ENCODE assay signal across 26 mouse cellular contexts in genomic region chr7:128012136-128012780, GRCm38 (mm10). TPM values are rescaled to one million over a fixed set of nuclear protein-coding genes. Genes with fewer than 3 reads are reported as not detected.
DNase-seq lines count a peak whose midpoint lies in the region; ATAC-seq and TF ChIP-seq lines count a peak whose summit lies in the region.
"Had no signal": no experiment of that assay in that cellular context is flagged by ENCODE, and none has a peak within 500 bp of the region (broad histone marks: within the 10 kb centered on the region; RNA-seq: fewer than 3 reads in every experiment).

No protein-coding gene starts in this region.

- no peaks in the 10 kb centered on the region for H3K9me3 ChIP-seq in hindbrain, embryonic 13.5 days
- H3K9me3 ChIP-seq: embryonic facial prominence, embryonic 12.5 days; heart, embryonic 10.5 days; hindbrain, embryonic 10.5 days; hindbrain, embryonic 15.5 days had no signal

- H3K4me1 ChIP-seq in cortical plate, adult 2 months (ENCODE audit: control insufficient read depth, insufficient read depth, low read length), result no peaks in the 10 kb centered on the region; the same call in 1 of the 2 replicates
- peaks cover 26% of the 10 kb centered on the region for H3K4me1 ChIP-seq in thymus, adult 2 months (replicated peaks; ENCODE audit: control insufficient read depth, insufficient read depth, low read length)
- H3K4me1 ChIP-seq in hindbrain, embryonic 13.5 days (replicated peaks), result no peaks in the 10 kb centered on the region
- H3K4me1 ChIP-seq: hindbrain, embryonic 15.5 days had no signal

- no peak overlapping the region for H3K9ac ChIP-seq in hindbrain, embryonic 13.5 days
- H3K9ac ChIP-seq: embryonic facial prominence, embryonic 12.5 days; hindbrain, embryonic 15.5 days had no signal

- no peaks in the 10 kb centered on the region for H3K36me3 ChIP-seq in thymus, adult 2 months (ENCODE audit: control insufficient read depth, insufficient read depth, low read length)
- no peaks in the 10 kb centered on the region for H3K36me3 ChIP-seq in hindbrain, embryonic 13.5 days
- H3K36me3 ChIP-seq: embryonic facial prominence, embryonic 12.5 days; heart, embryonic 10.5 days; hindbrain, embryonic 10.5 days; hindbrain, embryonic 15.5 days had no signal

- DNase-seq in layer of hippocampus, adult 9-11 months, result peak; percentile 61
- no peak for DNase-seq in layer of hippocampus, adult 9-10 months (ENCODE audit: low spot score)
- DNase-seq in thymus, adult 2 months, result peak; percentile 54
- DNase-seq in thymus, postnatal 25 days, result peak; percentile 61
- DNase-seq in gastrocnemius, adult 18-20 months (ENCODE audit: low spot score), result no peak
- DNase-seq in embryo, embryonic 9.5 days (ENCODE audit: extremely low spot score), result no peak
- DNase-seq: adrenal gland, adult 2 months; adrenal gland, postnatal 25 days; cerebellum, adult 2 months; embryo, embryonic 11 days; gastrocnemius, adult 2 months; gastrocnemius, postnatal 36 days; heart, postnatal 14 days had no signal

- TF ChIP-seq CTCF in cortical plate, adult 2 months (IDR thresholded peaks at IDR 0.05; ENCODE audit: extremely low read depth, insufficient read depth, low read length), result no peak
- TF ChIP-seq CTCF in thymus, adult 2 months (IDR thresholded peaks at IDR 0.05; ENCODE audit: borderline replicate concordance, control insufficient read depth, extremely low read depth, insufficient read depth, low read length, poor library complexity), result no peak

- peak overlapping the region; percentile 47; the same call in 1 of the 2 replicates for H3K27ac ChIP-seq in cortical plate, adult 2 months (ENCODE audit: insufficient read depth, low read length)
- H3K27ac ChIP-seq in thymus, adult 2 months (ENCODE audit: control insufficient read depth, insufficient read depth, low read length), result peak overlapping the region; percentile 95
- no peak overlapping the region for H3K27ac ChIP-seq in hindbrain, embryonic 13.5 days
- H3K27ac ChIP-seq: embryonic facial prominence, embryonic 12.5 days; gastrocnemius, adult 2 months; heart, embryonic 10.5 days; hindbrain, embryonic 10.5 days; hindbrain, embryonic 15.5 days had no signal

- no peak for TF ChIP-seq POLR2A in cortical plate, adult 2 months (IDR thresholded peaks at IDR 0.05; ENCODE audit: extremely low read depth, insufficient read depth, low read length)
- TF ChIP-seq POLR2A in thymus, adult 2 months (IDR thresholded peaks at IDR 0.05; ENCODE audit: control insufficient read depth, extremely low read depth, insufficient read depth, low read length, poor library complexity), result no peak

- H3K4me3 ChIP-seq in cortical plate, adult 2 months (ENCODE audit: insufficient read depth, low read length), result no peak overlapping the region
- no peak overlapping the region for H3K4me3 ChIP-seq in thymus, adult 2 months (ENCODE audit: control insufficient read depth, insufficient read depth, low read length)
- no peak overlapping the region for H3K4me3 ChIP-seq in hindbrain, embryonic 13.5 days
- H3K4me3 ChIP-seq: embryonic facial prominence, embryonic 12.5 days; gastrocnemius, adult 2 months; heart, embryonic 10.5 days; hindbrain, embryonic 10.5 days; hindbrain, embryonic 15.5 days had no signal

- no peak overlapping the region for H3K4me2 ChIP-seq in hindbrain, embryonic 13.5 days
- H3K4me2 ChIP-seq: embryonic facial prominence, embryonic 12.5 days; hindbrain, embryonic 15.5 days had no signal

- H3K27me3 ChIP-seq in thymus, adult 2 months (ENCODE audit: control insufficient read depth, insufficient read depth, low read length), result no peaks in the 10 kb centered on the region
- 0 out of 2 replicates have a peak, but pooled peaks cover 3% of the 10 kb centered on the region for H3K27me3 ChIP-seq in hindbrain, embryonic 13.5 days
- H3K27me3 ChIP-seq: CH12.LX; hindbrain, embryonic 15.5 days; Patski had no signal

- 34% methylated on average over 13 of the region's 13 CpGs for WGBS in thymus, adult 2 months
- 73% methylated on average over 13 of the region's 13 CpGs for WGBS in hindbrain, embryonic 13.5 days

- ATAC-seq in hindbrain, embryonic 13.5 days (ENCODE audit: low FRiP score), result no peak
- ATAC-seq: activated CD4-positive, CD25-positive, alpha-beta regulatory T cell, adult 4 months; forebrain, embryonic 16.5 days; Patski had no signal

RNA-seq across cellular contexts. Expression of gene Trim72, which starts 8.5 kb away (rescaled TPM):
- polyA plus RNA-seq in cortical plate, adult 2 months (2012; rRNA removed), result 1.6 and 1.7 TPM in 2 replicates
- 1.4 and 13.4 TPM in 2 replicates for polyA plus RNA-seq in thymus, adult 2 months (2012; rRNA removed)
- total RNA-seq in gastrocnemius, adult 18-20 months (2021), result 100 to 1,000 TPM; 195 to 222 TPM
- polyA plus RNA-seq in hindbrain, embryonic 13.5 days (2015; fragmentation: Nextera tagmentation; extraction: Ambion mirVana), result 0.13 TPM in 1 of 2 replicates, not detected in the other
- polyA plus RNA-seq: forebrain, embryonic 11.5 days; forebrain, embryonic 16.5 days; hindbrain, embryonic 10.5 days; hindbrain, embryonic 15.5 days had no signal

RNA-seq across cellular contexts. Expression of gene Pycard, which starts 18.6 kb away (rescaled TPM):
- polyA plus RNA-seq in cortical plate, adult 2 months (2012; rRNA removed), result 8.9 and 10.6 TPM in 2 replicates
- polyA plus RNA-seq in thymus, adult 2 months (2012; rRNA removed), result 420 and 521 TPM in 2 replicates
- total RNA-seq in gastrocnemius, adult 18-20 months (2021), result under 1 TPM; 0.16 to 0.55 TPM
- 6.5 and 8.2 TPM in 2 replicates for polyA plus RNA-seq in hindbrain, embryonic 13.5 days (2015; fragmentation: Nextera tagmentation; extraction: Ambion mirVana)

RNA-seq across cellular contexts. Expression of gene Fus, which starts 45.0 kb away (rescaled TPM):
- polyA plus RNA-seq in cortical plate, adult 2 months (2012; rRNA removed), result 380 and 408 TPM in 2 replicates
- polyA plus RNA-seq in thymus, adult 2 months (2012; rRNA removed), result 478 and 527 TPM in 2 replicates
- 10 to 100 TPM; 83.3 to 92.1 TPM for total RNA-seq in gastrocnemius, adult 18-20 months (2021)
- polyA plus RNA-seq in hindbrain, embryonic 13.5 days (2015; fragmentation: Nextera tagmentation; extraction: Ambion mirVana), result 397 and 402 TPM in 2 replicates

RNA-seq across cellular contexts. Expression of gene Itgam, which starts 50.2 kb away (rescaled TPM):
- polyA plus RNA-seq in cortical plate, adult 2 months (2012; rRNA removed), result 15.2 and 15.4 TPM in 2 replicates
- polyA plus RNA-seq in thymus, adult 2 months (2012; rRNA removed), result 7.9 and 9.6 TPM in 2 replicates
- 1 to 10 TPM; 1.2 to 1.8 TPM for total RNA-seq in gastrocnemius, adult 18-20 months (2021)
- 1.1 and 1.4 TPM in 2 replicates for polyA plus RNA-seq in hindbrain, embryonic 13.5 days (2015; fragmentation: Nextera tagmentation; extraction: Ambion mirVana)
- polyA plus RNA-seq: Patski had no signal

RNA-seq across cellular contexts. Expression of gene Gm49368, which starts 50.2 kb away (rescaled TPM):
- polyA plus RNA-seq in cortical plate, adult 2 months (2012; rRNA removed), result 0.02 and 0.10 TPM in 2 replicates
- polyA plus RNA-seq in thymus, adult 2 months (2012; rRNA removed), result 0.03 TPM in 1 of 2 replicates, not detected in the other
- total RNA-seq in gastrocnemius, adult 18-20 months (2021), result not detected
- not detected in 2 replicates for polyA plus RNA-seq in hindbrain, embryonic 13.5 days (2015; fragmentation: Nextera tagmentation; extraction: Ambion mirVana)
- total RNA-seq: adrenal gland, adult 2 months; adrenal gland, postnatal 25 days; CH12.LX; gastrocnemius, adult 2 months; heart, adult 18-20 months; heart, postnatal 14 days had no signal
- polyA plus RNA-seq: adrenal gland, adult 2 months; cerebellum, adult 2 months; embryonic facial prominence, embryonic 12.5 days; forebrain, embryonic 11.5 days; forebrain, embryonic 16.5 days; heart, embryonic 10.5 days; heart, embryonic 14.5 days; hindbrain, embryonic 15.5 days; Patski had no signal

Comparison
In these comparisons a context has a peak if more than half of its experiments do, and no peak if none do; other contexts are left out.
1. DNase-seq: peak in layer of hippocampus, adult 9-11 months (single experiment), thymus, adult 2 months (single experiment) and thymus, postnatal 25 days (single experiment); none in layer of hippocampus, adult 9-10 months (single experiment), gastrocnemius, adult 18-20 months (single experiment) and embryo, embryonic 9.5 days (single experiment).
2. RNA of gene Pycard, which starts 18.6 kb away (polyA plus RNA-seq): 420 to 521 TPM in thymus, adult 2 months; 8.9 to 10.6 TPM in cortical plate, adult 2 months and 6.5 to 8.2 TPM in hindbrain, embryonic 13.5 days; every median in the first group is over 10 times any median in the second.